Mouse (Mus musculus) liver, postnatal 0 days (tissue): ENCODE data around the gene Evi2b. TPM values are rescaled to one million over a fixed set of nuclear protein-coding genes. Genes with fewer than 3 reads are reported as not detected.

Experiments
- ATAC-seq: fragments of 200-750 bp; cut with Nextera tagmentation; 2 replicates; pipeline ENCODE4 v1.8.0; 2017; ENCODE audit warnings: mild to moderate bottlenecking, moderate library complexity
- DNase-seq: peaks from one replicate; pipeline ENCODE4 v3.0.0-alpha.2; 2016
- H3K27ac ChIP-seq: fragments of 300-500 bp; sonication (generic); 2 replicates; pipeline ENCODE4 v1.5.1; 2014; ENCODE audit warnings: antibody characterized with exemption, moderate library complexity, mild to moderate bottlenecking, low read depth
- H3K27me3 ChIP-seq: fragments of 300-500 bp; sonication (generic); 2 replicates; pipeline ENCODE4 v1.6.1; 2014; ENCODE audit warnings: low read length, control low read depth, mixed read lengths; ENCODE audit not compliant: insufficient read depth
- H3K36me3 ChIP-seq: fragments of 300-500 bp; sonication (generic); replicated peaks from 2 replicates; pipeline ENCODE4 v1.6.1; 2014; ENCODE audit warnings: mild to moderate bottlenecking, control low read depth, low read length, moderate library complexity, mixed read lengths; ENCODE audit not compliant: insufficient read depth
- H3K4me1 ChIP-seq: fragments of 300-500 bp; sonication (generic); 2 replicates; pipeline ENCODE4 v1.6.1; 2014; ENCODE audit warnings: antibody characterized with exemption, mild to moderate bottlenecking, control low read depth; ENCODE audit not compliant: insufficient read depth
- H3K4me2 ChIP-seq: fragments of 300-500 bp; sonication (generic); 2 replicates; pipeline ENCODE4 v1.6.1; 2014; ENCODE audit warnings: low read depth, mild to moderate bottlenecking, low read length, moderate library complexity, mixed read lengths
- H3K4me3 ChIP-seq: fragments of 300-500 bp; sonication (generic); 2 replicates; pipeline ENCODE4 v1.5.1; 2014; ENCODE audit warnings: low read depth, low read length
- H3K9ac ChIP-seq: fragments of 300-500 bp; sonication (generic); replicated peaks from 2 replicates; pipeline ENCODE4 v1.6.1; 2014; ENCODE audit warnings: mild to moderate bottlenecking, moderate library complexity
- H3K9me3 ChIP-seq: fragments of 300-500 bp; sonication (generic); 2 replicates; pipeline ENCODE4 v1.6.1; 2016; ENCODE audit warnings: mild to moderate bottlenecking, control low read depth, low read length, mixed read lengths
- CTCF ChIP-seq: sonication (generic); IDR thresholded peaks from 2 replicates; pipeline ENCODE4 v1.5.1; 2016; ENCODE audit warnings: antibody characterized with exemption, low read depth
- EP300 ChIP-seq: IDR thresholded peaks from 2 replicates; pipeline ENCODE4 v1.6.1; 2016; ENCODE audit warnings: antibody characterized with exemption, low read depth, mild to moderate bottlenecking
- WGBS: fragments of 180-500 bp; shearing (Covaris S2); extraction: QIAGEN DNeasy Blood & Tissue Kit; methylation state at CpG from one replicate; pipeline ENCODE4 v1.1.7; 2014; ENCODE audit not compliant: insufficient replicate concordance; 5-methylcytosine and 5-hydroxymethylcytosine counted together
- polyA plus RNA-seq: library from polyadenylated mRNA; unstranded; fragments of >200 nt; fragmentation: Nextera tagmentation; extraction: Ambion mirVana; gene quantifications from 2 replicates; pipeline ENCODE4 v1.2.1, GENCODE M21; 2015

Evi2b gene
- polyA plus RNA-seq, 1 experiment from 2014 or later = 7.7 TPM

DNA sequence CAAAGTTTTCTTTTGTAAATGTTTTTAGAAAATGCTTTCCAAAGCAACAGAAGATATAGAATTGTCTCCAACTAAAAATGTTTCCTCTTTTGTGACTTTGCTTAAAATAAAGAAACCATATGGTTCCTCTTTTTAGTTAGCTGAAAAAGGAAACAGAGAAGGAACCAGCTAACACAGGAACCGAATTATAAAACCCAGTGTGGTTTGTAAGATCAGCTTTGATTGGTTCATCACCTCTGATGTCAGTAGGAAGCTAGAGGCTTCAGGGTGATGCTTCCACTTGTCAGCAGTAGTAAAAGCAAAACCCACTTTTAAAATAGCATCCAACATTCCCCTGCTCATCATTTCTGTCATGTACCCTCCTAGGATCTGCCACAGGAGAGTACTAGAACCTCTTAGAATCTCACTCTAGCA is 3.7 kb downstream of the Evi2b start:
- Histone ChIP-seq H3K27ac (peak overlapping the region; percentile 74; the same call in 1 of the 2 replicates), H3K4me1 (peaks cover 25% of the 10 kb centered on the region; the same call in 1 of the 2 replicates), H3K9me3 (no peaks in the 10 kb centered on the region), H3K9ac (peak overlapping the region; percentile 38; the same call in 1 of the 2 replicates), H3K36me3 (peaks cover 12% of the 10 kb centered on the region; the same call in 1 of the 2 replicates), H3K27me3 (no peaks in the 10 kb centered on the region), H3K4me2 (peak overlapping the region; percentile 56), H3K4me3 (peak overlapping the region; percentile 31)
- DNase-seq (no peak), ATAC-seq (no peak; the same call in 1 of the 2 replicates)
- TF ChIP-seq CTCF (no peak), EP300 (no peak)
- 25% methylated on average over 1 of the region's 1 CpGs for WGBS

- Histone ChIP-seq H3K36me3 (peaks cover 12% of the 10 kb centered on the region; the same call in 1 of the 2 replicates), H3K27ac (peak overlapping the region; percentile 74), H3K4me2 (peak overlapping the region; percentile 56), H3K4me1 (peaks cover 21% of the 10 kb centered on the region; the same call in 1 of the 2 replicates), H3K9ac (peak overlapping the region; percentile 38), H3K27me3 (no peaks in the 10 kb centered on the region), H3K9me3 (no peaks in the 10 kb centered on the region), H3K4me3 (peak overlapping the region; percentile 31)
- DNase-seq = no peak
- TF ChIP-seq CTCF (no peak), EP300 (no peak)
- no peak for ATAC-seq
- 46% methylated on average over 6 of the region's 6 CpGs for WGBS
Observed at GRCm38 (mm10) chr11:79519299-79519698, 4.3 kb downstream of the Evi2b start.

- Histone ChIP-seq H3K9me3 (no peaks in the 10 kb centered on the region), H3K27me3 (no peaks in the 10 kb centered on the region), H3K27ac (no peak overlapping the region), H3K4me2 (no peak overlapping the region), H3K4me1 (peaks cover 12% of the 10 kb centered on the region; the same call in 1 of the 2 replicates), H3K4me3 (no peak overlapping the region), H3K36me3 (peaks cover 17% of the 10 kb centered on the region), H3K9ac (no peak overlapping the region)
- DNase-seq = no peak
- TF ChIP-seq EP300 (no peak), CTCF (no peak)
- no peak for ATAC-seq
- 86% methylated on average over 2 of the region's 2 CpGs for WGBS
Observed at GRCm38 (mm10) chr11:79515798-79516197, 7.8 kb downstream of the Evi2b start.

GRCm38 (mm10) chr11:79515331-79515730 is 8.2 kb downstream of the Evi2b start:
- no peak overlapping the region for H3K4me2 ChIP-seq
- 77% methylated on average over 6 of the region's 6 CpGs for WGBS
- no peak overlapping the region for H3K4me3 ChIP-seq
- H3K27me3 ChIP-seq = no peaks in the 10 kb centered on the region
- no peak for TF ChIP-seq CTCF
- H3K36me3 ChIP-seq = peaks cover 17% of the 10 kb centered on the region
- no peaks in the 10 kb centered on the region for H3K9me3 ChIP-seq
- no peak overlapping the region for H3K27ac ChIP-seq
- no peak overlapping the region for H3K9ac ChIP-seq
- H3K4me1 ChIP-seq = peaks cover 11% of the 10 kb centered on the region; the same call in 1 of the 2 replicates
- ATAC-seq (no peak), DNase-seq (no peak)

DNA sequence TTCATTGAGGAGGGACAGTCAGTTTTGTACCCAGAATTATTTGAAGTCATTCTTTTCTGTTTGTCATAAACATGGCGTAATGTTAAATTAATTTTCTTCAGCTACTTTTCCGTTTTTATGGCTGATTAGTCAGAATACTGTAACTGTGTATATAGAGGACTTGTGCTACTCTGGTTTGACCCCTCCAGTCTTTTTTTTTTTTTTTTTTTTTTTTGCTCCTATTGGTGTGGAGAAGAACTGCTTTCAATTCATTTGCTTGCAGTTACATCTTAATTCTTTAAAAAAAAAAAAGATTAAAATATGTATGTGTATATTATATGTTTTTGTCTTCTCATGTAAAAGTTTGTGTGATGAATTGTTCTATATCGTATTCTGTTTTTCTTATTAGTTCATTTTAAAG is 11.6 kb downstream of the Evi2b start:
- no peaks in the 10 kb centered on the region for H3K9me3 ChIP-seq
- no peak for TF ChIP-seq EP300
- no peak for TF ChIP-seq CTCF
- no peak overlapping the region for H3K9ac ChIP-seq
- H3K4me1 ChIP-seq = no peaks in the 10 kb centered on the region
- H3K36me3 ChIP-seq = peaks cover 17% of the 10 kb centered on the region
- no peaks in the 10 kb centered on the region for H3K27me3 ChIP-seq
- WGBS = 85% methylated on average over 3 of the region's 3 CpGs
- H3K27ac ChIP-seq = no peak overlapping the region
- ATAC-seq (no peak), DNase-seq (no peak)
- H3K4me2 ChIP-seq = no peak overlapping the region
- no peak overlapping the region for H3K4me3 ChIP-seq

DNA sequence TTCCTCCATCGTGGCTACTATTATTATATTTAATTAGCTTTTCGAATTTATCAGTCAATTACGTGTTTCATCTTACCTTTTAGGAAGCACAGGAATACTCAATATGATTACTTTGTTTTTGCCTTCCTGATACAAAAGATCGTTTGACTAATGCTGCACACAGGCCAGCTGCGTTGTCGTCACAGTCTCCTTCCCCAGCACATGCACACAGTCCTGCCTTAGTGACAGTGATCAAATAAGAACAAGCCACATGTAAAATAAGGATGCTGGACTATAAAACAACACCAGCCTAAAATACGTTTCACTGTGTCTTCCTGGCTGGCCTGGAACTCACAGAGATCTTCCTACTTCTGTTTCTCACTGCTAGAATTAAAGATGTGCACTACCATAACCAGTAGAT is 19.1 kb downstream of the Evi2b start:
- Histone ChIP-seq H3K36me3 (no peaks in the 10 kb centered on the region), H3K4me1 (no peaks in the 10 kb centered on the region), H3K4me2 (no peak overlapping the region), H3K9me3 (no peaks in the 10 kb centered on the region), H3K9ac (no peak overlapping the region), H3K27me3 (no peaks in the 10 kb centered on the region), H3K4me3 (no peak overlapping the region), H3K27ac (no peak overlapping the region)
- 81% methylated on average over 7 of the region's 7 CpGs for WGBS
- DNase-seq (no peak), ATAC-seq (no peak)
- TF ChIP-seq CTCF = no peak
- TF ChIP-seq EP300 = no peak

DNA sequence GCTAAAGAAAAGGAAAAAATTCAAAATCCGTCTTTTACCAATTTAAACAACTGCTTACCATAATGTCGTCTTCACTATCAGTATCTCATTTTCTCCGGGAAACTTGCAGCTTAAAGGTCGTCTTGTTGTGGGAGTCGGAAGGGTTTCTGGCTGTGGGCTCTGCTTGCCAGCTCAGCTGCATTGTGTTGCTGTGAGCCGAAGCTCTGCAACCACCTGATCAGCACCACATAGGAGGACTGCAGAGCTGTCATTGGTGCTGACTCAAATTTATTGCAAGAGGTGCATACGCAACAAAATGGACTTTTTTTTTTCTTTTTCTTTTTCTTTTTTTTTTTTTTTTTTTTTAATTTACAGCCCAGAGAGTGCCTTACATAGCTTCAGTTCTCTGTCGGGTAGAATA is 19.7 kb downstream of the Evi2b start, which contains the start of gene Omg:
Gene Omg (minus strand): TSS at position 240 of the 400 bp plus-strand sequence.
- Histone ChIP-seq H3K4me1 (no peaks in the 10 kb centered on the region), H3K36me3 (no peaks in the 10 kb centered on the region), H3K27ac (no peak within 1 kb of the TSS), H3K27me3 (no peaks in the 10 kb centered on the region), H3K4me2 (no peak within 1 kb of the TSS), H3K9me3 (no peaks in the 10 kb centered on the region), H3K9ac (no peak within 1 kb of the TSS), H3K4me3 (no peak within 1 kb of the TSS)
- 65% methylated on average over 8 of the region's 8 CpGs for WGBS
- DNase-seq = no peak
- TF ChIP-seq EP300 (no peak), CTCF (no peak)
- ATAC-seq = no peak
